Mouse (Mus musculus) thymus, postnatal 10 days (tissue): Measurements from ENCODE around the gene Epha1.

Experiments used
- DNase-seq, 2 experiments: peaks; one replicate each; pipeline ENCODE4 v3.0.0; 2021; ENCODE audit warnings: low spot score in 2 of 2

The Epha1 gene

DNA sequence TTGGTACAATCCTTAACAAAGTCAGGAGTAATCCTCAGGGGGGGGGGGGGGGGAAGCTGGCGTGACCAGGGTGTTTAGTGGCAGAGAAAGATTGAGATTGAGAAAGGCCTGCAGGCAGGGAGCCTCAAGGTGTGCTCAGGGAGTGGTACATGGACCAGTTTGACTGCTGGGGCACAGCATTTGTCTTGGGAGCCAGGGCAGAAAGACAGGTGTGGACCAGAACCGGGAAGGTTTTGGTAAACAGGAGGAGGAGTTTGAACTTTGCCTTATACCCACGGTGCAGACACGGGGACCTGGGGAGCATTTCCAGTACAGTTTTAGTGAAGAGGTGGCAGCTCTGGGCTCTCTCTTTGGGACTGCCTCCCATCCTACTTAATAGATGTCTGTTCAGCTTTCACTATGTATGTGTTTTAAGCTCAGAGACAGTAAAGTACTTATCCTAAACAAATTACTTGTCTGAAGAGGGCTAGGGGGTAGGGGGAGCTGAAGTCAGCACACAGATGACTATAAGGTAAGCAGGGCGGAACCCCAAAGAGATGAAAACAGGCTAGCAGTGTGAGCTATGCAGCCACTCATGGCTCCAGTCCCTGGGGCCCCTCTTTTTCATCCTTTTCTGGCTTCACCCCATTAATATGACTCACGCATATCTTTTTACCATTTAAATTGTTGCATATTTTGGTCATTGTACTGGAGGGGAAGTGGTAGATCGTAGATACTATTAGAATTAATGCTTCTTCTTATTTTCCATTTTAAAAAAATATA is 782 bp upstream of the Epha1 start:
- no peak for DNase-seq

DNA sequence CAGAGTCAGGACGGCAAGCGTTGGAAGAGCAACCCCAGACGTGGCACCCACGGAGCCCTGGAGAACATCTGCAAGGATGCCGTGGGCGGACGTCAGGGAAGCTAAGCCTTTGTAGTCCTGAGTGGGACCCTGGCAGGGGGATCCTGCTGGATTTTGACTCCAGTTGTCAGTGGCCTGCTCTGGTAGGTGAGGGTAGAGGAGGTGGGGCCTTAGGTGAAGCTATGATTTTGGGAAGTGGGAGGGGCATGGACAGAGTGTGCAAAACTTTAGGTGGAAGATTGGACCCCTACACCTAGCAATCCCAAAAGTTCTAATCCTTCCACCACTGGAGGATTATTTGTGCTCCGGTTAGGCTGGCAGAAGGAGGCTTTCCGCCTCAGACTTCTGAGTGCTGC is 650 bp downstream of the Epha1 start:
- no peak for DNase-seq

DNA sequence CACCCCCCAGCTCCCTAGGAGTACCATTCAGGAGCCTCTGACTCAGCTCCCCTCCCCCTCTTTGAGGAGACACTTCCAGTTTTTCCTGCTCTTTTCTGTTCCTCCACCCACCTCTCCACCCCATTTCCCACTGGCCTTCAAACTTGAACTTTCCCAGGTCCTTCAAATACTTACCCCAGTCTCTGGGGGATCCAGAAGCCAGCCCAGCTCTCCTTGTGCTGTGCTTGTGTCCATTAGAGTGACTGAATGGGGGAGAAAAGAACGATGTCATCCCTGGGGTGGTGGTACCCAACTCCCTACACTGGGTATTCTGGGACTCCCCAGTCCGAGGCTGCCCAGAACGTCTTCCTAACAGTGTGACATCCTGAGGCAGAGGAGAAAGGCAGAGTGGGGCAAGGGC is 1.1 kb downstream of the Epha1 start:
- no peak for DNase-seq

DNA sequence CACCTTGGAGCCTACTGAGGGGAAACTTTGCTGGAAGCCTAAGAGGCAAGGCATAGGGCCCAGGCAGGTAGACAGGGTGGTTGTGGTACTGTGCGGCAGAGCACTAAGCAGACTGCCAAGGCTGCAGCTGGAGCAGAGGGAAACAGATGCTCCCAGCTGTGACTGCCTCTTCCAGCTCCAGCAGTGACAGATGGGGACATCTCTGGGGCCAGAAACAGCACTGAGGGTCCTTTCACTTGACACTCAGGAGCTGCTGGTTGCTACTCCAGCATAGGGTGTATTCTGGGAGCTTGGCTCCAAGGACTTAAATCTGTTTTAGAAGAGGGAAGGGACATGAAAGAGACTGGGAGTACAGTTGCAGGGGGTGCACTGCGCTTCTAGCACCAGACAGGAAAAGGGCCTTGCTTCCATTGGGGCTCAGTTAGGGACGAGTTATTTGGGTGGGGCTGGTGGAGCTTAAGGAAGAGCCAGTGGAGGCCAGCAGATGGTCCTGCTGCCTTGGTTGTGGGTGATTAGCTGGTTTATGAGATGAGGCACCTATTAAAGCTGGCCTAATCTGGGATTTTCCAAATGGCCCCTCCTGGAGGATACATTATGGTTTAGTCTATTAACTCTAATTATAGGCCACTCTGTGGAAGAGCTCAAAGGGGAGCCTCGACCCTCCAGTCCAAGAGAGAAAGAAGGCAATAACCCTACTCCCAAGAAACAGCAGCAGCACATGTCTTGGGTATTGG is 2.3 kb downstream of the Epha1 start:
- no peak for DNase-seq

DNA sequence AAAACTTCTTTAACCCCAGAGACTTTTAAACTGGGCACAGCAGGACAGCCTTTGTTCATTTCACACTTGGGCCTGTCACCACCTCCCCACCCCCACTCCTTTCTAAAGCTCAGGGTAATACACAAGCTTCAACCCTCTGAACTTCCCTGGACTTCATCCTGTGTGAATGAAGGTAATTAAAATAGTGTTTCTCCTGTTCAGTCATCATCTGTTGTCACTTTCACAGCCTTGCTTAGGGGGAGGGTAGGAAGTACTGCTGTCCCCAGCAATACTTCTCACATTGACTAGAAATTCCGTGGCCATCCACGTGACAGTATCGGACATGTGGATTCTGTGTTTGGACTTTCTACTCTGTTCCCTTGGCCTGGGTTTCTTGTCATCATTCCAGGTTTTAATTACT is 3.2 kb downstream of the Epha1 start:
- no peak for DNase-seq

DNA sequence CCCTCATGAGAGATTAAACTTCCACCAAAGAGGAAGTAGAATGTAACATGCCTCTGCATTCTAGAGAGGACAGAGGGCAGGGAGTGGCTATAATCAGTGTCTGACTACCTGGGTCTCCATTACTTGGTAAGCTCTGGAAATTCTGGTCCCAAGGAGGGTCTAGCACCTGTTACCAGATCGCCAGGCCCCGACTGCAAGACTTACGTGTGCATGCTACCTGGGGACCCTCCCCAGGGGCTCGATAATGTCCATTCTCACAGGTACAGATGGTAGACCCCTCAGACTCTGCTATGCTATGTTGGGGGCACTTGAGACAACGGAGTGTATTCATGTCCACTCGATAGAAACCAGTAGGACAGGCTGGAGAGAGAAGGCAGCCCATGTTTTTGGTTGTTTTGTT is 7.9 kb downstream of the Epha1 start:
- no peak for DNase-seq

DNA sequence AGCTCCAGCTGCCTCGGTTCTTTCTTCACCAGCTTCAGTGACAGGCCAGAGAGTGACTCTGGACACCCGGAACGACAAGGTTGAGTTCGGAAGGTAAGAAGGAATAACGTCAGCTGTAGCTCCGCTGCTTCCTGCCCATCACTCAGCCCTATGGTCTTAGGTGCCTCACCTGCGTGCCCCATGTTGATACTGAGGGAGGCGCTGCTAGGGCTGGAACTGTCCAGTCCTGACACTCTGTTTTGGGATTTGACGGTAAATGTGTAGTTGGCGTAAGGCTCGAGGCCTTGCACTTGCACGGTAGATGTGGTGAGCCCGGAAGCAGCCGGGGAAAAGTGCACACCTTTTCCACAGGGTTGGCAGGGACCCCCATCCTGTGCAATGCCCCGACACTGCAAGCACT is 8.5 kb downstream of the Epha1 start:
- DNase-seq = no peak

DNA sequence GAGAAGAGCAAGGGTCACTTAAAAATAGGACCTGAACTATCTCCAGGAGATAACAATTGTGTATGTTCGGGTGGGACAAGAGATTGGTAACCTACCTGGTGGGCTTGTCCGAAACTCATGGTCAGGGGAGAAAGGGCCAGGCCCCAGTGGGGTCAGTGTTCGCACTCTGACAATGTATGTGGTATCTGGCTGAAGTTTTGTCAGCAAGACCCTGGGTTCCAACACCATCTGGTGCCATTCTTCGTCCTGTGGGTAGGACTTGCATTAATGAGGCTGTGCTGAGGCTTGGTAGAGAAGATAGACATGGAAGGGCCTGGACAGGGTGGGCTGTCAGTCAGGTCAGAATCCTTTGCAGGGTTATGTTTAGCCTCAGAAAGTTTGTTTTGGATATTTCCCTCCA is 9.0 kb downstream of the Epha1 start:
- no peak for DNase-seq

DNA sequence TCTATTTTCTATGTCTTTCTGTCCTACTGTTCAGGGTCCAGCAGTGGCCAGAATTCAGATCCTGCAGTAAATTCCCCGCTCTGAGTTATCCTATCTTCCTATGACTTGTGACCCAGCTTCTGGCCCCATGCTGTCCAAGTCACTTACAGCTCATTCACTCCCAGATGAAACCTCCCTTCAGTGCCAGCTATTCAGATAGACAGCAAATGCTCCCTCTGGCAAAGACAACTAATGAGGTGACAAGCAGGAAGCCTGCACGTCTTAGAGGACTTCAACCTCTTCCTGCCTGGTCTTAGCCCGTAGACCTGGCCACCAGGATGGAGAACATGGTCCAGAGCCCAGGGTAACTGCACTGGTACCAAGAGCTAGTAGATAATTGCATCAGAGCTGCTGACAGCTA is 10.1 kb downstream of the Epha1 start:
- DNase-seq = no peak

DNA sequence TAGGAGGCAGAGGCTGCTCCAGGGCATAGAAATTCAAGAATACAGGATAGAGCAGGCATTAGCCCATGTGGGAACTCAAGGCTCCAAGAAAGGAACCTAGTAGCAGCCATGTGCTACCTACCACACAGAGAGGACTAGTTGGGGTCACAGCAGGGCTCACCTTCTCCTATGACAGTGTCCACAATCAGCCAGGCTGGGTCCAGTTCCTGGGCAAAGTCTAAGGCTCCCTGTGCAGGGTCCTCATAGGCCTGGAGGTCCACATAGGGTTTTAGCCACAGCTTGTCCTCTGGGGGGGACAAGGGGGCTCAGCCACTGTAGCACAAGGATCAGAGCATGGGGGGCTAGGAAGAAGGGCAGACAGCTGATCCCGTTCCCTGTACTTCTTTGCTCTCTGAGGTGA is 10.6 kb downstream of the Epha1 start:
- no peak for DNase-seq

DNA sequence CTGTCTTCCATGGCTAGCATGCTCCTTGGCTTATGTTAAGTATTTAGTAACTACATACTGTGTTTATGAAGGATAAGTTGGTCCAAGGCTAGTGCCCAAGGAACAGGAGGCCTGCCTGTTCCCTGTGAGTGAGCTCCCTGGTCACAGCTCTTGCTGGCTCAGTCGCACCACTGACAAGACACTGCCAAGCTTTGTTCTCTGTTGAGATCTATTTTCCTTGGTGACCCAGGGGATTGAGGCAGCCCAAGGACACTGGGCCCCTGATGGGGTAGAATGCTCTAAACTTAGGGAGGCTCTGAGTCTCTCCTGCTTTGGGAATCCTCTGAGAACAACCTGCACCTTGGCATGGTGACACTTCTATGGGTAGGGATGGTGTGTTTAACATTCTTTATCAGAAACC is 11.0 kb downstream of the Epha1 start:
- no peak for DNase-seq

DNA sequence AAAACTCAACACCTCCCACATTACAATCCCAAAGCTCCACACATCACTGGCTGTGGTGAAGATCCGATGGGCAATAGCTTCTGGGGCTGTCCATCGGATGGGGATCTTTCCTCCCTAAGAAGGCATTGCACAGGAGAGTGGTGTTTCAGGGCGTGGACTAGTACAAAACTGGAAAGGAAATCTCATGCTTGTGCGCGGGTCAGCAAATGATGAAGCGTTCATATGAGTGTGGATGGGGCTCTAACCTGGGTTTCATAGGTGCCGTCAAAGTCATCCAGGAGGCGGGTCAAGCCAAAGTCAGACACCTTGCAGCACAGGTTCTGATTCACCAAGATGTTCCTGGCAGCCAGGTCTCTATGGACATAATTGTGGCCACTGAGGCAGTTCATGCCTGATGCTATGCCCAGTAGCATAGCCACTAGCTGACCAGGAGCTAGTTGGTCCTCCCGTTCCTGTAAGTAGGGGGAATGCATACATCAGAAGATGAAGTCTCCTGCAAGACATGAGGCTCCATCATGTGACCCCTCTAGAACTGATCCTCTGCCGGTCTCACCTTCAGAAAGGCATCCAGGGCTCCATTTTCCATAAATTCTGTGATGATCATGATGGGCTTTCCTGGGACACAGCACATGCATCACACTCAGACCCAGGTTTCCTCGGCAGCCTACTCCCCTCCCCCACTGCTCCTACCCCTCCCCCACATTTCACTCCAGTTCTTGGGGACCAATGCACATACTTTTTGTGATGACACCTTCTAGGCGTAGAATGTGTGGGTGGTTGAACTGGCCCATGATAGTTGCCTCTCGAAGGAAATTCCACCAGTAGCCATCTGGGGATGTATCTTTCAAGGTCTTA is 11.8 kb downstream of the Epha1 start:
- no peak for DNase-seq

DNA sequence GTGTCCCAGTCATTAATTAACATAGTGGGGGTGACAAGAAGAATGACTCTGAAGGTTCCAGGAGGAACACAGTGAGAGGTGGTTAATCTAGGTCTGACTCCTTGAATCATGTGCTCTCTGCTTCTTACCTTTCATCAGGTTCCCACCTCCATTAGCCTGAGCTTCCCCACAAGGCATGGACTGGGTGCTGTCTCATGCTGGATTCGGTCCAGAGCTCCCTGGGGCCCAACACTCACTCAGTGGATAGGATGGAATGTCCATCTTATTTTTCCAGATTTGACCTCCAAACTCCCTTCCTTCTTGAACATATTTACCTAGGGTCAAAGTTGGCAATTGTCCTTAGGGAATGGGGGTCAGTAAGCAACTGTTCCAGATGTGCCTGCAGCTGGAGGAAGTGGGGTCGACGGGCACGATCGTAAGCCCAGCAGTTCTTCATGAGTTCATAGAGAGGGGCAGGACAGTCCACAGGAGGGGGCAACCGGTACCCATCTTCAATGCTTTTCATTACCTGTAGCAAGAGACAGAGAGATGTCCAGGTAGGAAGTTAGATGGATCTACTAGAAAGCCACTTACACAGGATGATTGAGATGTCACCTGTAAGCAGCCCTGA is 12.7 kb downstream of the Epha1 start:
- DNase-seq = no peak

DNA sequence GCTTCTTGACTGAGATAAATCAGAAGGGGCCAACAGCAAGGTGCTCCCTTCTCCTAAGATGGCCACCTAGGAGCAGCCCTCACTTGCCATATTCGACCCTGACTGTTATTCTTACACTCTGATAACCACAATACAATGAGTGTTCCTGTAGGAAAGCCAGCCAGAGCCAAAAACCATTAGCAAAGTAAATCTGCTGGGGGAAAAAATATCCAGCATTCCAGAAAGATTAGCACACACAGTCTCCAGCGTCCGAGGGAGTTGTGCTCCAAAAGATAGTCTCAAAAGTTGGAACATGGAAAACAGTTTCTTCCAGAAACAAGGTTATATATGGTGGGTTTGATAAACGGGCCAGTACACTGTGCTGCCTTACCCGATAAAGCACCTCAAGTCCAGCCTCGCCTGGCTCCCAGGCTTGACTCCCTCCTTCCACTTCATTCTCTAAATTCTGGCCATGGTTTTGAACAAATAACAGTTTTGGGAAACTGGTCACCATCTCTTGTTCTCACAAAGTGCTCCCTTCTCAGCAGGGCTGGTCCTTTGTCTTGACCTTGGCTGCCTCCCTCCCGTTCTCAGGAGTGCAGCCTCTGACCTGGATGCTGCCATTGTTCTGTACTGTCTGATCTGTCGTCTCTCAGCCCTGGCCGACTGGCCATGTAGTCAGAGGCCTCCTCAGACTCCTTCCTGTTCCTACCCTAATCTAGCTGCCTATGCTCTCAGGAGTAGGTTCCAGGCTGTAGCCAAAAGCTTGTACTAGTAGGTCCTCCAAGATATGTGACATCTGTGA is 13.5 kb downstream of the Epha1 start:
- DNase-seq = no peak

DNA sequence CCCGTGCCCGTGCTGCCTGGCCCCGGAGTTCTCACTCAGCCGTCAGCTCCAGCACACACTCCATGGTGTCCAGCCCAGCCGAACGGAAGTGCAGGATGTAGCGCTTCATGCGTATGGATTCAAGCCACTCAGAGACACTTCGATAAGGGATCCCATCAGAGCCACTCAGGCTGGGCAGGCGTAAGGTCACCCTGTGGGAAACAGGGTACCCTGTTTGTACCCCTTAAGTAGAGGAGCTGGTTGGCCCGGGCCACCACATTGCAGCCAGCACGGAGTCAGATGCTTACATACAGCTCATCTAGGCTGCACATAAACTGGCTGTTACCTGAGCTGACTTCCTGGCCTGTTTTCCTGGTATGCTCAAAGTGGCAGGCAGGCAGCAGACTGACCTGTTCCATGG is 14.2 kb downstream of the Epha1 start:
- DNase-seq = no peak

DNA sequence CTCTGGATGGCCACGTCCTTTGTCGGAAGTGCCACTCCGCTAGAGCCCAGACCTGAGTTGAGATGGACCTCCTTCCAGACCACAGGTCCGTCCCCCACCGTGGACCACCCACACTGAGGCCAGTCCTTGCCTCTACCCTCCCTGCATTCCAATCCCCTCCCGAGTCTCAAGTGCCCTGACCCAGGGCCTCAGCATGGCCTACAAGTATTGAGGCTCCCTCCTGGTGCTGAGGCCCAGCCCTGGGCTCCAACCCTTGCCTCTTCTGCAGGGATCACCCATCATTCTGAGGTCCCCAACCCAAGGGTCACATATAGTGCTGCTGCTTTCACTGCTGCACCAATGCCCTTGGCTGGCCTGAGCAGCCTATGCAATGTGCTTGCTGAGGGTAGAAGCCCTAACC is 15.2 kb downstream of the Epha1 start:
- no peak for DNase-seq

DNA sequence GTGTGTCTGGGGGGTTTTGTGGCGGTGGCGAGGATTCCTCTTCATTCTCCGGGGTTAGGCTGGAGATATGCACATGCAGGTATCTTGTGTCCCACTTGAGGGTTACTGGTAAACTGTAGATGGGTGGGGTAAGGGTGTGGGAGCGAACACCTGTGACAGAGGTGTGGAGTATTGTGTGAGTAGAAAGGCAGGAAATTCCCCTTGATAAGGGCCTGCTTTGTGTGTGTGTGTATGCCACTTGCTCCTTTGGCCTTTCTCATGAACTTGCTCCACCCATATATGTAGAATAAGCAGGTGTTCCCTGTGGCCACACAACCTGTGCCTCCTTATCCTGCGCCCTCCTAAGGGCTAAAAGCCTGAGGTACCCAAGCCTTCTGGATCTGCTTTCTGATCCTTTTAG is 16.2 kb downstream of the Epha1 start:
- no peak for DNase-seq

DNA sequence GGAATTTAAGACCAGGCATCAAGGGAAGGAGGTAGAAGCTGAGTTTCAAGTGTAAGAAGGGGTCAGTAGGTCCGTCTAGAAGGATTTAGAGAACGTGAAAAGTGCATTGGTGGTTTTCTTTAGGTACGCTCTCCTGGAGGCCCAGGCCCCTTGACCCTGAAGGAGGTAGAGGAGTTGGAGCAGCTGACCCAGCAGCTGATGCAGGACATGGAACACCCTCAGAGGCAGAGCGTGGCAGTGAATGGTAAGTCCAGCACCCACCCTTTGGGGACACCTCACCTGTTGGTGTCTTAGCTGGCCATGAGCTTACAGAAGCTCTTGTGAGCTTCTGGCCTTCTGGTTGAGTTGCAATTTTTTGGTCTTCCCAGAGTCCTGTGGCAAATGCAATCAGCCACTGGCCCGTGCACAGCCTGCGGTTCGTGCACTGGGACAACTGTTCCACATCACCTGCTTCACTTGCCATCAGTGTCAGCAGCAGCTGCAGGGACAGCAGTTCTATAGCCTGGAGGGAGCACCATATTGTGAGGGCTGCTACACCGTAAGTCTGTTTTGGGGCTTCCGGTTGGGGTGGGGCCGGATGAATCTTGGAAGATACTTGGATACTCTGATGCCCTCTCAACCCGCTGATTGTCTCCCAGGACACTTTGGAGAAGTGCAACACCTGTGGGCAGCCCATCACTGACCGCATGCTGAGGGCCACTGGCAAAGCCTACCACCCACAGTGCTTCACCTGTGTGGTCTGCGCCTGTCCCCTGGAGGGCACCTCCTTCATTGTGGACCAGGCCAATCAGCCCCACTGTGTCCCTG is 17.1 kb downstream of the Epha1 start:
- DNase-seq = no peak

DNA sequence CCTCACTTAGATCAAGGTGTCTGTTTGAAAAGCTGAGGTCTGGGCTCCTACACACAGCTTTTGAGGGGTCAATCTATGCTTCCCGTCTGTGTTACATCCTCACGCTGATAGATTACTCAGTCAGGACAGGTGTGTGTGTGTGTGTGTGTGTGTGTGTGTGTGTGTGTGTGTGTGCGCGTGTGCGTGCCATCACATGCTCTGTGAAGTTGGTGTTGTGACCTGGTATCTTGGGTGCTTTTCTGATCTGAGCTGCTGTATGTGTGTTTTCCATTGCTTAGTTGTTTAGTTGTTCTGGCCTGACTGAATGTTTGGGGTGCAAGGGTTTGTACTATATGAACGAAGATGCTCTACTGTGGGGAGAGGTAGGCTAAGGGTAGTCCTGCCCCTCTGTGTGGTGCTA is 17.7 kb downstream of the Epha1 start:
- DNase-seq = no peak
